ENCODE assay signal across 8 mouse cellular contexts in genomic region chr8:123064072-123064471, GRCm38 (mm10). TPM values are rescaled to one million over a fixed set of nuclear protein-coding genes. Genes with fewer than 3 reads are reported as not detected.
DNase-seq lines count a peak whose midpoint lies in the region; ATAC-seq and TF ChIP-seq lines count a peak whose summit lies in the region.

No protein-coding gene starts in this region.

- no peak for ATAC-seq in heart, embryonic 11.5 days (replicated peaks; ENCODE audit: insufficient number of reproducible peaks, low FRiP score, low TSS enrichment)
- no peak for ATAC-seq in hindbrain, embryonic 12.5 days (ENCODE audit: low FRiP score)
- ATAC-seq in midbrain, embryonic 11.5 days (ENCODE audit: low FRiP score), result no peak

- no peak for TF ChIP-seq RAD21 in MEL (IDR thresholded peaks at IDR 0.05; ENCODE audit: low read depth, low read length)

- no peak for TF ChIP-seq CTCF in MEL (IDR thresholded peaks at IDR 0.05 in 2 of 3, conservative IDR thresholded peaks at IDR 0.05 in 1 of 3; ENCODE audit: control insufficient read depth in 1 of 3, insufficient read depth in 1 of 3, low read depth in 2 of 3, low read length in 3 of 3, poor library complexity in 1 of 3, severe bottlenecking in 1 of 3)

- H3K9ac ChIP-seq in heart, embryonic 11.5 days (ENCODE audit: low read depth, low read length), result peak overlapping the region; percentile 99; the same call in 1 of the 2 replicates
- peak overlapping the region; percentile 93 for H3K9ac ChIP-seq in MEL (ENCODE audit: control insufficient read depth, low read depth, low read length, poor library complexity, severe bottlenecking)
- H3K9ac ChIP-seq in hindbrain, embryonic 12.5 days, result peak overlapping the region; percentile 90; the same call in 1 of the 2 replicates
- H3K9ac ChIP-seq in midbrain, embryonic 11.5 days (ENCODE audit: low read length), result no peak overlapping the region; the same call in 1 of the 2 replicates

- TF ChIP-seq EP300 in MEL (IDR thresholded peaks at IDR 0.05; ENCODE audit: low read depth in 1 of 2, low read length in 2 of 2), result no peak

- DNase-seq in heart, postnatal 25 days (ENCODE audit: low spot score), result no peak
- DNase-seq in MEL (ENCODE audit: low read depth, low spot score), result no peak
- DNase-seq in midbrain, embryonic 11.5 days (ENCODE audit: low spot score, missing footprints), result no peak
- DNase-seq in ovary, adult 18-20 months (ENCODE audit: low spot score), result no peak
- no peak for DNase-seq in kidney, postnatal 10 days
- no peak for DNase-seq in spleen, postnatal 36 days (ENCODE audit: low spot score in 2 of 2)

- no peak overlapping the region for H3K4me3 ChIP-seq in heart, embryonic 11.5 days (ENCODE audit: low read depth, low read length)
- H3K4me3 ChIP-seq in MEL (ENCODE audit: control insufficient read depth in 1 of 2, insufficient read depth in 1 of 2, low read depth in 2 of 2, low read length in 2 of 2), result peak overlapping the region in 1 of 2 experiments; percentile 58; a peak in 3 of 4 replicates
- H3K4me3 ChIP-seq in hindbrain, embryonic 12.5 days, result 0 out of 2 replicates have a peak overlapping the region, but pooled peaks have one; percentile 95
- no peak overlapping the region for H3K4me3 ChIP-seq in midbrain, embryonic 11.5 days (ENCODE audit: low read depth, low read length)

- no peaks in the 10 kb centered on the region for H3K27me3 ChIP-seq in heart, embryonic 11.5 days (ENCODE audit: control insufficient read depth, insufficient read depth, low read length)
- no peaks in the 10 kb centered on the region for H3K27me3 ChIP-seq in MEL (ENCODE audit: control insufficient read depth in 1 of 2, insufficient read depth in 2 of 2, low read length in 2 of 2)
- H3K27me3 ChIP-seq in hindbrain, embryonic 12.5 days, result no peaks in the 10 kb centered on the region
- no peaks in the 10 kb centered on the region for H3K27me3 ChIP-seq in midbrain, embryonic 11.5 days (ENCODE audit: control insufficient read depth, insufficient read depth, low read length)

- peaks cover 30% of the 10 kb centered on the region for H3K79me2 ChIP-seq in MEL (ENCODE audit: control insufficient read depth, insufficient read depth, low read length, poor library complexity)

- H3K27ac ChIP-seq in heart, embryonic 11.5 days (ENCODE audit: low read depth, low read length), result no peak overlapping the region
- no peak overlapping the region; the same call in 1 of the 2 replicates for H3K27ac ChIP-seq in MEL (ENCODE audit: control insufficient read depth, low read depth, low read length)
- H3K27ac ChIP-seq in hindbrain, embryonic 12.5 days, result peak overlapping the region; percentile 92; the same call in 1 of the 2 replicates
- no peak overlapping the region for H3K27ac ChIP-seq in midbrain, embryonic 11.5 days (ENCODE audit: low read depth, low read length)

- no peak for TF ChIP-seq POLR2A in MEL (IDR thresholded peaks at IDR 0.05; ENCODE audit: control insufficient read depth in 1 of 2, insufficient read depth in 1 of 2, low read depth in 1 of 2, low read length in 2 of 2, poor library complexity in 1 of 2)

- peak overlapping the region; percentile 78 for H3K4me2 ChIP-seq in heart, embryonic 11.5 days
- peak overlapping the region; percentile 68 for H3K4me2 ChIP-seq in hindbrain, embryonic 12.5 days (replicated peaks)
- H3K4me2 ChIP-seq in midbrain, embryonic 11.5 days, result peak overlapping the region; percentile 42

- peaks cover 18% of the 10 kb centered on the region for H3K4me1 ChIP-seq in heart, embryonic 11.5 days (ENCODE audit: control insufficient read depth, insufficient read depth, low read length)
- H3K4me1 ChIP-seq in MEL (ENCODE audit: control insufficient read depth in 1 of 2, insufficient read depth in 2 of 2, low read length in 2 of 2), result peaks cover 0 to 12% of the 10 kb centered on the region in 2 experiments; a peak in 3 of 4 replicates
- peaks cover 22% of the 10 kb centered on the region for H3K4me1 ChIP-seq in hindbrain, embryonic 12.5 days
- H3K4me1 ChIP-seq in midbrain, embryonic 11.5 days (ENCODE audit: control insufficient read depth, insufficient read depth, low read length), result peaks cover 17% of the 10 kb centered on the region

- no peaks in the 10 kb centered on the region for H3K36me3 ChIP-seq in heart, embryonic 11.5 days (ENCODE audit: control insufficient read depth, insufficient read depth, low read length)
- H3K36me3 ChIP-seq in MEL (ENCODE audit: control insufficient read depth in 1 of 2, insufficient read depth in 2 of 2, low read length in 2 of 2), result peaks cover 0 to 11% of the 10 kb centered on the region in 2 experiments; a peak in 2 of 4 replicates
- H3K36me3 ChIP-seq in hindbrain, embryonic 12.5 days, result peaks cover 13% of the 10 kb centered on the region
- no peaks in the 10 kb centered on the region for H3K36me3 ChIP-seq in midbrain, embryonic 11.5 days (ENCODE audit: control insufficient read depth, insufficient read depth, low read length)

- intact Hi-C loops in heart, postnatal 25 days (cut with DNase I), result loop anchor here (1.0 to 10.0 kb wide), 3 partner anchors 21 to 379 kb away; partner anchors contain the start of gene Ankrd11

- 91% methylated on average over 4 of the region's 4 CpGs for WGBS in heart, embryonic 11.5 days (ENCODE audit: insufficient replicate concordance)
- WGBS in hindbrain, embryonic 12.5 days, result 85% methylated on average over 4 of the region's 4 CpGs
- 88% methylated on average over 4 of the region's 4 CpGs for WGBS in midbrain, embryonic 11.5 days

- no peaks in the 10 kb centered on the region for H3K9me3 ChIP-seq in heart, embryonic 11.5 days (replicated peaks; ENCODE audit: control insufficient read depth, low read length)
- no peaks in the 10 kb centered on the region for H3K9me3 ChIP-seq in MEL (replicated peaks; ENCODE audit: insufficient read depth, low read length)
- H3K9me3 ChIP-seq in hindbrain, embryonic 12.5 days (replicated peaks), result no peaks in the 10 kb centered on the region
- no peaks in the 10 kb centered on the region for H3K9me3 ChIP-seq in midbrain, embryonic 11.5 days (ENCODE audit: control insufficient read depth, low read length)

TF ChIP-seq in MEL, 35 proteins besides CTCF, POLR2A, EP300 and RAD21 (continues in another document):
- TF ChIP-seq MYC (IDR thresholded peaks at IDR 0.05; ENCODE audit: low read depth, low read length) (no peak), TAL1 (IDR thresholded peaks at IDR 0.05; ENCODE audit: low read length) (no peak), NRF1 (IDR thresholded peaks at IDR 0.05; ENCODE audit: insufficient read depth, low read depth, low read length, poor library complexity, severe bottlenecking) (no peak), SIN3A (IDR thresholded peaks at IDR 0.05; ENCODE audit: low read length) (no peak), TCF12 (IDR thresholded peaks at IDR 0.05; ENCODE audit: low read depth, low read length) (no peak), ZMIZ1 (IDR thresholded peaks at IDR 0.05; ENCODE audit: low read depth, low read length) (no peak), ZNF384 (IDR thresholded peaks at IDR 0.05; ENCODE audit: low read depth, low read length) (no peak), USF2 (IDR thresholded peaks at IDR 0.05; ENCODE audit: borderline replicate concordance in 1 of 2, insufficient read depth in 1 of 2, low read depth in 1 of 2, low read length in 2 of 2) (no peak), POLR2AphosphoS2 (IDR thresholded peaks at IDR 0.05; ENCODE audit: low read length) (no peak), MXI1 (IDR thresholded peaks at IDR 0.05; ENCODE audit: low read depth, low read length) (no peak), POLR2AphosphoS5 (IDR thresholded peaks at IDR 0.05; ENCODE audit: borderline replicate concordance, low read depth, low read length) (no peak), MEF2A (IDR thresholded peaks at IDR 0.05; ENCODE audit: extremely low read depth, insufficient replicate concordance, low read depth, low read length, poor library complexity, severe bottlenecking) (no peak)

RNA-seq across cellular contexts. Expression of gene Spg7, which starts 1.3 kb away (rescaled TPM):
- 48.7 and 49.4 TPM in 2 replicates for polyA plus RNA-seq in heart, embryonic 11.5 days (2014; fragmentation: Nextera tagmentation; extraction: Ambion mirVana)
- total RNA-seq in heart, postnatal 25 days (2021), result 10 to 100 TPM; 77.4 to 78.7 TPM
- total RNA-seq in MEL (2012; rRNA removed), result 28.9 and 32.0 TPM in 2 replicates
- 10 to 100 TPM in 1 of 2 experiments, not detected in 1; 36.0 TPM for polyA plus RNA-seq in MEL (2012; ENCODE audit: insufficient read depth in 1 of 2, insufficient read length in 2 of 2, low read depth in 1 of 2, low replicate concordance in 2 of 2, missing spikeins in 1 of 2)
- 62.6 and 63.9 TPM in 2 replicates for polyA plus RNA-seq in hindbrain, embryonic 12.5 days (2016; fragmentation: Nextera tagmentation; extraction: Ambion mirVana)
- polyA plus RNA-seq in midbrain, embryonic 11.5 days (2014; fragmentation: Nextera tagmentation; extraction: Ambion mirVana), result 35.9 TPM in 2 replicates

RNA-seq across cellular contexts. Expression of gene Ankrd11, which starts 22.0 kb away (rescaled TPM):
- 49.5 and 51.3 TPM in 2 replicates for polyA plus RNA-seq in heart, embryonic 11.5 days (2014; fragmentation: Nextera tagmentation; extraction: Ambion mirVana)
- total RNA-seq in heart, postnatal 25 days (2021), result 10 to 100 TPM; 63.7 to 73.0 TPM
- 49.2 and 57.8 TPM in 2 replicates for total RNA-seq in MEL (2012; rRNA removed)
- polyA plus RNA-seq in MEL (2012; ENCODE audit: insufficient read depth in 1 of 2, insufficient read length in 2 of 2, low read depth in 1 of 2, low replicate concordance in 2 of 2, missing spikeins in 1 of 2), result 100 to 1,000 TPM in 1 of 2 experiments, 10 to 100 TPM in 1; 87.7 to 235 TPM
- 87.0 and 90.1 TPM in 2 replicates for polyA plus RNA-seq in hindbrain, embryonic 12.5 days (2016; fragmentation: Nextera tagmentation; extraction: Ambion mirVana)
- 61.9 and 72.0 TPM in 2 replicates for polyA plus RNA-seq in midbrain, embryonic 11.5 days (2014; fragmentation: Nextera tagmentation; extraction: Ambion mirVana)

RNA-seq across cellular contexts. Expression of gene Rpl13, which starts 38.1 kb away (rescaled TPM):
- 1,217 and 1,331 TPM in 2 replicates for polyA plus RNA-seq in heart, embryonic 11.5 days (2014; fragmentation: Nextera tagmentation; extraction: Ambion mirVana)
- total RNA-seq in heart, postnatal 25 days (2021), result 100 to 1,000 TPM; 426 to 434 TPM
- total RNA-seq in MEL (2012; rRNA removed), result 2,918 and 3,113 TPM in 2 replicates
- polyA plus RNA-seq in MEL (2012; ENCODE audit: insufficient read depth in 1 of 2, insufficient read length in 2 of 2, low read depth in 1 of 2, low replicate concordance in 2 of 2, missing spikeins in 1 of 2), result 1,000 to 10,000 TPM in 1 of 2 experiments, not detected in 1; 1,306 TPM
- 1,018 and 1,026 TPM in 2 replicates for polyA plus RNA-seq in hindbrain, embryonic 12.5 days (2016; fragmentation: Nextera tagmentation; extraction: Ambion mirVana)
- 1,312 and 1,403 TPM in 2 replicates for polyA plus RNA-seq in midbrain, embryonic 11.5 days (2014; fragmentation: Nextera tagmentation; extraction: Ambion mirVana)

RNA-seq across cellular contexts. Expression of gene Cpne7, which starts 53.1 kb away (rescaled TPM):
- 0.27 and 0.31 TPM in 2 replicates for polyA plus RNA-seq in heart, embryonic 11.5 days (2014; fragmentation: Nextera tagmentation; extraction: Ambion mirVana)
- total RNA-seq in heart, postnatal 25 days (2021), result under 1 TPM; 0.36 to 0.39 TPM
- total RNA-seq in MEL (2012; rRNA removed), result 2.2 and 3.5 TPM in 2 replicates
- polyA plus RNA-seq in MEL (2012; ENCODE audit: insufficient read depth in 1 of 2, insufficient read length in 2 of 2, low read depth in 1 of 2, low replicate concordance in 2 of 2, missing spikeins in 1 of 2), result 1 to 10 TPM in 1 of 2 experiments, not detected in 1; 4.5 TPM
- 0.15 and 0.35 TPM in 2 replicates for polyA plus RNA-seq in hindbrain, embryonic 12.5 days (2016; fragmentation: Nextera tagmentation; extraction: Ambion mirVana)
- 0.07 TPM in 1 of 2 replicates, not detected in the other for polyA plus RNA-seq in midbrain, embryonic 11.5 days (2014; fragmentation: Nextera tagmentation; extraction: Ambion mirVana)
